Mouse (Mus musculus) adrenal gland, adult (tissue): ENCODE results near the gene Psmg1.
A peak's percentile ranks its signal among the peaks of the same experiment; 100 is the strongest.
"Not testable (repeated sequence)": the region's sequence is repeated elsewhere in the genome, so short reads cannot be mapped to it uniquely, and the experiment has no call there.

Source experiments
- DNase-seq, 2 experiments: peaks; one replicate each; pipeline ENCODE4 v3.0.0; 2022 to 2023; ENCODE audit warnings: low spot score in 1 of 2; ENCODE audit not compliant: inconsistent age in 2 of 2

Gene Psmg1

DNA sequence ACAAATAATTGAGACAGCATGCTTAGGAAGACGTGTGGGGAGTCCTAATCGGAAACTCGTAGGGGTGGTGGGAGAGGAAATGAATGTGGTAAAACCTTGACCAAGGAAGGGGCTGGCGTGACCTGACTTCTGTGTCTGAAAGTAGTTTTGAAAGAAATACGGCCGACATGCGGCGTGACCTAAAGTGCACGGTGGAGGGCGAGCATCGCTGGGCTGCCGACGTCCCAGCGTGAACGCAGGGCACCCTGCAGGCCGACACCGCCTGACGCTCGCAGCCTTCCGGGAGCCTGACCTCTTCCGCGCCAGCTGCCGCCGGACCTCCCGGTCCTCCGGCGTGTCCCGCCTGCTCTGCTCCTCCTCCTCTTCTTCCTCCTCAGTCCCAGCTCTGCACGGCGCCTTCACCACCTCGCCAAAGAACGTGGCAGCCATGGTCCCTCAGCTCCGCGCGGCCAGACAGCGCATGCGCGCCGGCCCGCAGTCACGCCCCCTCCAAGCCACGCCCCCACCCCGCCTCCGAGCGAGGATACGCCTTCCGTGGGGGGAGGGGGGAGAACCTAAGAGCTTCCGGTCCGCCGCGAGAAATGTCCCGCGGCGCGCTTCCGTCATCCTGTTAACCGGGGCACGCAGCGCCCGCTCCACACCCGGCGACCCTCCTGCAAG, at the start of gene Psmg1:
Psmg1 (minus strand) TSS at position 499 of the 660 bp plus-strand sequence.
- peak; percentile 96 to 100 for DNase-seq

DNA sequence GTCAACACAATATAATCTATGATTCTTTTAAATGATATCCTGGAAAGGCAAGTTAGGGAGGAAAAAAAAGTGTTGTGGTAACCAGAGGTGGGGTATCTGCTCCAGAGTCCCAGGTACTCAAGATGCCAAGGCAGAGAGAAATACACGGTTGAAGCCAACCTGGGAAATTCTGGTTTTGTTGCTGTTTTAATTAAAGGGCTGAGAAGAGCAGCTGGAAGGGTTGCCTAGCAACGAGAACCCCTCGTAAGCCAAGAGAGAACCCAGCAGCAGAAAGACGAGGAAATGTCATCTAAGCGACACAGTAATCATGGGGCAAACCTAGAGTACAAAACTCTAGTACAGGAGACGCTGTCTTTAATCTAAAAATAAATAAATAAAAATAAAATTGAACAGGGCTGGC, 48.8 kb upstream of the Psmg1 start:
- DNase-seq = no peak

DNA sequence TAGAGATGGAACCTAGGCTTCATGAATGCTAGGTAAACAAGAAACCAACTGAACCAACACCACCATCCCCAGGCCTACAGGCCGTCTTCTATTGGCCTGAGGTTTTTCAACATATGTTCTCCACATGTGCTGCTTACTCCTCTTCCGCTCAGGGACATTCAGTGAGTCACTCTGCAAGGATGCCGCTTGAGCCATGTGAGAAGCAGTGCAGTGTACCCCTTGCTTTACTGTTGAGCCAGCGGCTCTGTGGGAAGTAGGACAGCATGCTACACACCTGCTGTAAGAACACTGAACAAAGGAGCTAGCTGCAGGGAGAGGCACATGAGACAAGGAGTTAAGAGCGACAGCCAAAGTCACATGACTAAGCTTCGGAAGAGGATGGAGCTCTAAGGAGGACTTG, 43.7 kb upstream of the Psmg1 start:
- DNase-seq = peak in 1 of 2 experiments; percentile 56

DNA sequence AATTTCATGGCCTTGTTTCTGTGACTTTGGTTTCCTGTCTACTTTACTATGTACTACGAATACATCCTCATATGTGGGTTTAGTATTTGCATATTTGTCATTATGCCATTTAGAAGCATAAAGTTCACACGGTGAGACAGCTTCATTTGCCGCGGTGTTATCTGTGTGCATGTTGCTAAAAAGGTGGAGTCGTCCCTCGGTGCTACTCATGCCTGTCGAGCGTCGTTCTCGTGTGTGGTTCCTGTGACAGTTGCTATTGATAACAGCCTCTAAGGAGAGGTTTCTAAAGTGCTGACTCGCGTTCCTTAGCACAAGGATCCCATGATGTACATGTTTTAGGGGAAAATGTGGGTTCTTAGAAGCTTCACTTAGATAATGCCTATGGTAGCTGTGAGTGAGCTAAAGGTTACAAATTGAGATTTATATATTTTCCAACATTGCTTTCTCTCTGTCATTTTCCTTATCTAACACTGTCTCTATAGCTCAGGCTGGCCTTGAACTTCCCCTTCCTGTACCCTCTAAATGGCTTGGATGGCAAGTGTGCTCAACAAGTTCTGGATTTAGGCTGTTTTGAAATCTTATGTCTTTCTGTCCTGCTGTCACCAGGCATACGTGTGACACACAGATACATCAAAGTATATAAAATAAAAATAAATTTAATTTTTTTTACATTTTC, 41.7 kb upstream of the Psmg1 start:
- DNase-seq = no peak

DNA sequence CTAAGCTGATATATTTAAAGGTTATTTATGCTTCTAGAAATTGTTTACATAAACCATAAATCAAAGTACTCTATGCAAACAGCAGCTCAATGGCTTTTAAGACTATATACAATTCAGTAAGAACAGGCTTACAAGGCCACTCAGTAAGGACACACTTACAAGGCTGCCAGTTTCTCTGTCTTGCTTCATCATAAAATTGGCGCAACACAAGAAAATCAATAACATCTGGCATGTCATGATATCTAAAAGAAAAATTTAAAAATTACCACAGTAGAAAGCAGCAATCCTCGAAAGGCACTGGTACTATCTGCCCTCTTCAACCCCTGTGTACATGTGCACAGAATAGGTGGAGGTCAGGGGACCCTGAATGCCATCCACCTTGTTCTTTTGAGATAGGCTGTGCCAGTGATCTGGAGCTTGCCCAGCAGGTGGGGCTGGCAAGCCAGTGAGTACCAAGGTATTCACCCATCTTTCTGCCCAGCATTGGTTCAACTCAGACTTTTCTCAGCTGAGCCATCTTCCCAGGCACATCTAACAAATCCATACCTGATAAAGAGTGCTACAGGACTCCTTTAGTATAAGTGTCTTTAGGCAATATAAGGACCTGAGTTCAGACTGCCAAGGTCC, 39.8 kb upstream of the Psmg1 start:
- peak; percentile 16 to 74 for DNase-seq

GRCm38 (mm10) chr16:96026256-96026655, 35.5 kb upstream of the Psmg1 start:
- no peak for DNase-seq

DNA sequence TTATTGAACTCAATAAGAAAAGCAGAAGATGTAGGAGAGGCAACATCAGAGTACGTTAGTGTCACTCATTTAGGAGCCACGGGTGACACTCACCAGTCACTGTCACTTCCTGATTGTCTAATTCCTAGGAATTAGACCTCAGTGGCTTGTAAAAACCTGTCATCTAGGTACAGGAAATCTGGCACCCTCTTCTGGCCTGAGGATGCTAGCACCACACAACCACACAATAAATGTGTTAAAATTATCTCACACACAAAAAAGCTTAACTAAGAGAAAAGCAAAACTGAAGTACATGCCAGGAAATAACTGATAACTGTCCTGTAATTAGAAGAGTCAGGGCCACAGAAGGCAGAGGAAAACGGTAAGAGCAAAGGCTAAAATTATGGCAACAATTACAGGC, 34.5 kb upstream of the Psmg1 start:
- no peak for DNase-seq

DNA sequence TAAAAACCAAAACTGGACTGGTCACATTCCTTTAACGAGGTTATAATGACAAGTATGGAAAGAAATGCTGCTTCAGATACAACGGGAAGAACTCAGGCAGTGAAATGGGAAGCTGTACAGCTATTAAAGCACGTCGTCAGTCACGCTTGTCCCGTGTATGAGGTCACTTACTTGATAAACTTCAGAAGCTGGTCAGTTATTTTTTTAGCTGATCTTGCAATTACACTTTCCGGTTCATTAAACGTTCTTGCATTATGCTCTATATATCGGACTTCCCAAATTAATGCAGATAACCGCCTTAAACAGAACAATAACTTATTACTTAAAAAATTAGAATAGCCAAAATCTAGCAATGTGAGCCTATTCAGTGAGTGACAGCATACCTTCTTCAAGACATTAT, 30.3 kb upstream of the Psmg1 start:
- no peak for DNase-seq

- not testable (repeated sequence) for DNase-seq
These were observed 18.4 kb upstream of the Psmg1 start for GRCm38 (mm10) chr16:96009124-96009523.

GRCm38 (mm10) chr16:96004278-96004677, 13.5 kb upstream of the Psmg1 start:
- not testable (repeated sequence) for DNase-seq

DNA sequence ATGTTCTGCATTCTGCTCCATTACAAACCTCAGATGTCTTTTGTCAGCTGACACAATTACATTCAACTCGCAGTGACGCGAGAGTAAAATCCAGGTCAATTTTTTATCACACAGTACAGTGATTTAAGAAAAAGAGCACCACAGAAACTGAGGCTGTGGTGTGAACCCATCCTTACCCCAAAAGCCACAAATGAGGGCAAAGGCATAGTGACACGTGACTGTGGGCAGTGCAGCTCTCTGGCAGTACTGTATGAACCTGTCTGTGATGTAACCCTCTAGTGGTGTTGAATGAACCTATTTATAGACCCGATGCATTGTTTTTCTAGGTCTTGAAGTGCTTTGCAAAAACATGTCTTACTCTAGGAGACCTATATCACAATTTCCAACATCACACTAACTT, 8.5 kb upstream of the Psmg1 start:
- DNase-seq = no peak

GRCm38 (mm10) chr16:95996156-95996555, 5.4 kb upstream of the Psmg1 start:
- DNase-seq = no peak

DNA sequence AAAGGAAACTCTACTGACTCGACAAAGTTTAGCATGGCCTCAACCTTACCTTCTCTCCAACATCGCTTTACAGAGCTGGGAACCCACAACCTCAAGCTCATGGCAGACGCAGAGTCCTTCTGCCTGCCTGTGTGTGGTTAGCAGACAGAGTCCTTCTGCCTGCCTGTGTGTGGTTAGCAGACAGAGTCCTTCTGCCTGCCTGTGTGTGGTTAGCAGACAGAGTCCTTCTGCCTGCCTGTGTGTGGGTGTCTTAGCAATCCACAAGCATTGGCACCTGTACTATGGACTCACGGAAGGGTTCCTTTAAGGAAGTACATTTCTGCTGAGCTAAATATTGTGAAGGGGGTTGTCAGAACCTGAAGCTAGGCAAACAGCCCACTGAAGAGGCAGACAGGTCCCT, 3.8 kb upstream of the Psmg1 start:
- not testable (repeated sequence) for DNase-seq

DNA sequence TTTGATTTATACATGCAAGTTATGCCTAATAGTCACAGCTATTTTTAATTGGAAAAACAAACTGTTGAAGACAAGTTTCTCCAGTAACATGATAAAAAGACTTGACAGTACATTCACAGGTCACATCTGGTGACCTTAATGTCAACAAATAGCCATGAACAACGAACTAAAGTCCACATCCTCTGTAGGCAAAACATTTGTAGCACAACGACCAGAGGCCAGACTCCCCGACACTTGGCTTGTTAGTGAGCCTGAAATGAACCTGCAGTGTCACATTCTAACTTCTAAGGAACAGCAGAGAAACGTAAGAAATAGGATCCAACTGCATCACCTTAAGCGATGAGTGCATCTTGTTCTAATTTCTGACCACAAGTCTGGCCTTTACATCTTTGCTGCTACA, 1.8 kb upstream of the Psmg1 start:
- no peak for DNase-seq

DNA sequence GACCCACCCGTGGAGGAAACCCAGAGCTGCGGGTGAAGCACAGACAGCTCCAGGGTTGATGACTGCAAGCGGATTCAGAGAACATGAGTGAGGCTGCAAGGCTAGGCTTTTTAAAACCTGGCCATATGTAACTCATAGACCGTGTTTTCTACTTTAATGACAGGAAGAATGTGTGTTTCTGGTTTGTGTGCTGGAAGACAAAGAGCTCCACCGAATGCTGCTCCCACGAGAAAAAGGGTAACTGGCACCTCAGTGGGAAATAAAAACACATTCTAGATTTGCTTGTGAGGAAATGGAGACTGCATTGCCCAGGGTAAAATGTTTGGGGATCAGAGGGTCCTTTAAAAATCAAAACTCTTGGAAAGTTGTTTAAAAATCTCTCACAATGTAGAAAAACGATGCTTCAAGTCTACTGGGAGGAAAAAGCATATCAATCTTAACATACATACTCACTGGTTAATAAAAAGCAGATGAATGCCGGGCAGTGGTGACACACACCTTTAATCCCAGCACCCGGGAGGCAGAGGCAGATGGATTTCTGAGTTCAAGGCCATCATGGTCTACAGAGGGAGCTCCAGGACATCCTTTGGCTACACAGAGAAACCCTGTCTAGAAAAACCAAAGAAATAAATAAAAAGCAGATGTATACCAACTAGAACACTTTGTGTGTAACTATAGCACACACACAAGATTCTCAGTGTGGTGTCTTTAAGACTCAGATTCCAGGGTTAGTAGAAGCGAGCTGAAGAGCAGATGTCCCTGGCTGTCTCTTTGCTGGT, 551 bp upstream of the Psmg1 start:
- no peak for DNase-seq

GRCm38 (mm10) chr16:95984911-95985310, 5.8 kb downstream of the Psmg1 start:
- DNase-seq = no peak

GRCm38 (mm10) chr16:95983601-95984000, 7.2 kb downstream of the Psmg1 start:
- DNase-seq = no peak

DNA sequence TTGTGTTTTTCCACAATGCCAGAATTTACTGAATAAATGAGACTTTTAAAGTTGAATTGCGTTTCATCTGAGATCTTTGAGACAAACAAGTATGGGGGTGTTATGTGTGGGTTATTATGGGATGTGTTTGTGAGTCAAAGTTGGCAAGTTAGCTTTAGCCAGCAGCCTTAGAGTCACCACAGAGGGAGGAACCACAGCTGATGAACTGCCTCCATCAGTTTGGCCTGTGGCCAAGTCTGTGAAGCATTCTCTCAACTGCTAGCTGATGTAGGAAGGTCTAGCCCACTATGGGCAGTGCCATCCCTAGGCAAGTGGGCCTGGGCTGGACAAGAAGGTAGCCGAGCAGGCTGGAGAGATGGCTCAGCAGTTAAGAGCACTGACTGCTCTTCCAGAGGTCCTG, 19.9 kb downstream of the Psmg1 start:
- DNase-seq = no peak

- DNase-seq = no peak
These were observed 23.3 kb downstream of the Psmg1 start for GRCm38 (mm10) chr16:95967455-95967854.

DNA sequence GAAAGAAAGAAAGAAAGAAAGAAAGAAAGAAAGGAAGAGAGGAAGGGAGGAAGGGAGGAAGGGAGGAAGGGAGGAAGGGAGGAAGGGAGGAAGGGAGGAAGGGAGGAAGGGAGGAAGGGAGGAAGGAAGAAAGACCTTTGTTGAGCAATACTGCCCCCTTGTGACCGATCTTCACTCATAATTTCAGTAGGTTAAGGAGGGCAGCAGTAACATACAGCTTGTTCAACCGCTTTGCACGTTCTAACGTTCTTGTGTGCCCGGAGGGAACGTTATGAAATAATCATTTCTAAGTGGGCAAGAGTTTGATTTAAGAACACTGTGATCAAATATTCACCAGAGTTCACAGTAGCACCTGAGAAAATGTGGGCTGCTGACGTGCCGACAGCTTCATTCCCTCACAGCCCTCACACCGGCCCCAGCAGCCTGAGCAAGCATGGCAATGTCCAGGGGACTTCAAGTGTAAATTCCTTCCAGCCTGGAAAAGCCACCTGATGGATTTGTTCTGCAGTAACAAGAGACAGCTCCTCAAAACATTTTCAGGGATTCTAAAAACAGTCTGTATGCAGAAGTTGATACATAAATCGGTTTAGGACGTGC, 26.2 kb downstream of the Psmg1 start:
- DNase-seq = peak in 1 of 2 experiments; percentile 65

DNA sequence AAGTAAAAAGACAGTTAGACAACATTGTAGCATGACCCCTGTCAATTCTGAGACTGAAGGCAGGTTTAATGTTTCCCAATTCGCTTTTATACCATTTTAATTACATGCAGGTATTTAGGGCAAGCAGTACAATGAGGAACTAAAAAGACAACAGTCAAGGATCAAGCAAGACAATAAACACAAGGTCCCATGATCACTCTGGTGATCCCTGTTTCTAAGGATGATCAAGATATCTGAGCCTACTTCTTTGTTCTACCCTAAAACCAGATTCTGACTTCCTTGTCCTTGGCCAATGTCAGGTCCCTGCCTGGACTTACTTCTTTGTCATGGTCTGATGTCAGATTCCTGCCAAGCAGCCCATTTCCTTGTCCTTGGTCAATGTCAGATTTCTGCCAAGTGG, 29.3 kb downstream of the Psmg1 start:
- DNase-seq = not testable (repeated sequence)
